Mouse (Mus musculus): ENCODE results near the gene Sdf2. TPM values are rescaled to one million over a fixed set of nuclear protein-coding genes. Genes with fewer than 3 reads are reported as not detected.
A peak's percentile ranks its signal among the peaks of the same experiment; 100 is the strongest.

The Sdf2 gene
- polyA plus RNA-seq, 1 experiment from 2014 or later: 43.8 TPM

- Histone ChIP-seq H3K27ac (no peak overlapping the region), H3K27me3 (ENCODE audit: low read depth, poor library complexity, severe bottlenecking) (no peaks in the 10 kb centered on the region), H3K4me3 (no peak overlapping the region), H3K4me1 (peaks cover 9% of the 10 kb centered on the region), H3K36me3 (peaks cover 50% of the 10 kb centered on the region), H3K9me3 (replicated peaks) (no peaks in the 10 kb centered on the region)
- WGBS: 93% methylated on average over 9 of the region's 9 CpGs
- DNase-seq (ENCODE audit: low spot score): no peak
These were observed 5.2 kb upstream of the Sdf2 start for GRCm38 (mm10) chr11:78240193-78240857.

- peaks cover 23% of the 10 kb centered on the region for H3K36me3 ChIP-seq
- H3K27me3 ChIP-seq (ENCODE audit: low read depth, poor library complexity, severe bottlenecking): no peaks in the 10 kb centered on the region
- no peaks in the 10 kb centered on the region for H3K9me3 ChIP-seq (replicated peaks)
- peak overlapping the region; percentile 88 for H3K27ac ChIP-seq
- H3K4me3 ChIP-seq: peak overlapping the region; percentile 96
- under 1% methylated on average over 19 of the region's 19 CpGs for WGBS
- no peak for DNase-seq (ENCODE audit: low spot score)
- peaks cover 21% of the 10 kb centered on the region for H3K4me1 ChIP-seq
These were observed 302 bp upstream of the Sdf2 start for GRCm38 (mm10) chr11:78245261-78245626.

GRCm38 (mm10) chr11:78246318-78247011 is 919 bp downstream of the Sdf2 start:
- WGBS: 45% methylated on average over 7 of the region's 7 CpGs
- DNase-seq (ENCODE audit: low spot score): no peak
- no peaks in the 10 kb centered on the region for H3K27me3 ChIP-seq (ENCODE audit: low read depth, poor library complexity, severe bottlenecking)
- H3K9me3 ChIP-seq (replicated peaks): no peaks in the 10 kb centered on the region
- H3K27ac ChIP-seq: peak overlapping the region; percentile 88; the same call in 1 of the 2 replicates
- peaks cover 21% of the 10 kb centered on the region for H3K4me1 ChIP-seq
- peaks cover 26% of the 10 kb centered on the region for H3K36me3 ChIP-seq
- H3K4me3 ChIP-seq: peak overlapping the region; percentile 96

GRCm38 (mm10) chr11:78247012-78247348 is 1.4 kb downstream of the Sdf2 start:
- Histone ChIP-seq H3K9me3 (replicated peaks) (no peaks in the 10 kb centered on the region), H3K27me3 (ENCODE audit: low read depth, poor library complexity, severe bottlenecking) (no peaks in the 10 kb centered on the region), H3K36me3 (peaks cover 28% of the 10 kb centered on the region), H3K4me1 (peaks cover 21% of the 10 kb centered on the region), H3K4me3 (no peak overlapping the region), H3K27ac (no peak overlapping the region)
- no peak for DNase-seq (ENCODE audit: low spot score)
- WGBS: 68% methylated on average over 3 of the region's 3 CpGs

GRCm38 (mm10) chr11:78247727-78248140 is 2.2 kb downstream of the Sdf2 start:
- no peaks in the 10 kb centered on the region for H3K27me3 ChIP-seq (ENCODE audit: low read depth, poor library complexity, severe bottlenecking)
- peaks cover 21% of the 10 kb centered on the region for H3K4me1 ChIP-seq
- peaks cover 33% of the 10 kb centered on the region for H3K36me3 ChIP-seq
- WGBS: 68% methylated on average over 4 of the region's 4 CpGs
- no peak for DNase-seq (ENCODE audit: low spot score)
- no peaks in the 10 kb centered on the region for H3K9me3 ChIP-seq (replicated peaks)
- no peak overlapping the region for H3K4me3 ChIP-seq
- H3K27ac ChIP-seq: no peak overlapping the region

- Histone ChIP-seq H3K27me3 (ENCODE audit: low read depth, poor library complexity, severe bottlenecking) (peaks cover 10% of the 10 kb centered on the region), H3K4me3 (no peak overlapping the region), H3K36me3 (peaks cover 38% of the 10 kb centered on the region), H3K9me3 (replicated peaks) (no peaks in the 10 kb centered on the region), H3K4me1 (no peaks in the 10 kb centered on the region), H3K27ac (no peak overlapping the region)
- 100% methylated on average over 1 of the region's 1 CpGs for WGBS
- no peak for DNase-seq (ENCODE audit: low spot score)
These were observed 11.1 kb downstream of the Sdf2 start for GRCm38 (mm10) chr11:78256618-78257017.

- H3K4me1 ChIP-seq: peaks cover 9% of the 10 kb centered on the region
- H3K9me3 ChIP-seq (replicated peaks): no peaks in the 10 kb centered on the region
- no peak overlapping the region for H3K27ac ChIP-seq
- peak overlapping the region; percentile 94 for H3K4me3 ChIP-seq
- peaks cover 10% of the 10 kb centered on the region for H3K27me3 ChIP-seq (ENCODE audit: low read depth, poor library complexity, severe bottlenecking)
- peaks cover 38% of the 10 kb centered on the region for H3K36me3 ChIP-seq
- WGBS: 100% methylated on average over 2 of the region's 2 CpGs
- no peak for DNase-seq (ENCODE audit: low spot score)
These were observed 15.1 kb downstream of the Sdf2 start for GRCm38 (mm10) chr11:78260489-78261258.

GRCm38 (mm10) chr11:78261380-78262352 is 16.1 kb downstream of the Sdf2 start, which contains the start of gene 2610507B11Rik:
Gene 2610507B11Rik (plus strand): TSS chr11:78261752.
- Histone ChIP-seq H3K27ac (peak within 1 kb of the TSS; percentile 93), H3K27me3 (ENCODE audit: low read depth, poor library complexity, severe bottlenecking) (peaks cover 10% of the 10 kb centered on the region), H3K4me3 (peak within 1 kb of the TSS; percentile 94), H3K36me3 (peaks cover 43% of the 10 kb centered on the region), H3K9me3 (replicated peaks) (no peaks in the 10 kb centered on the region), H3K4me1 (peaks cover 9% of the 10 kb centered on the region)
- DNase-seq (ENCODE audit: low spot score): peak; percentile 98
- under 1% methylated on average over 115 of the region's 115 CpGs for WGBS

GRCm38 (mm10) chr11:78262550-78262949 is 17.0 kb downstream of the Sdf2 start:
- H3K4me1 ChIP-seq: peaks cover 9% of the 10 kb centered on the region
- WGBS: 8% methylated on average over 8 of the region's 8 CpGs
- H3K27me3 ChIP-seq (ENCODE audit: low read depth, poor library complexity, severe bottlenecking): peaks cover 10% of the 10 kb centered on the region
- peaks cover 52% of the 10 kb centered on the region for H3K36me3 ChIP-seq
- H3K9me3 ChIP-seq (replicated peaks): no peaks in the 10 kb centered on the region
- H3K4me3 ChIP-seq: peak overlapping the region; percentile 94
- DNase-seq (ENCODE audit: low spot score): peak; percentile 68
- no peak overlapping the region for H3K27ac ChIP-seq

GRCm38 (mm10) chr11:78265571-78265970 is 20.0 kb downstream of the Sdf2 start:
- Histone ChIP-seq H3K27me3 (ENCODE audit: low read depth, poor library complexity, severe bottlenecking) (peaks cover 2% of the 10 kb centered on the region; the same call in 1 of the 2 replicates), H3K27ac (no peak overlapping the region), H3K4me3 (no peak overlapping the region), H3K4me1 (peaks cover 9% of the 10 kb centered on the region), H3K36me3 (peaks cover 81% of the 10 kb centered on the region), H3K9me3 (replicated peaks) (no peaks in the 10 kb centered on the region)
- WGBS: 95% methylated on average over 6 of the region's 6 CpGs
- no peak for DNase-seq (ENCODE audit: low spot score)

- H3K27ac ChIP-seq: no peak overlapping the region
- WGBS: 94% methylated on average over 13 of the region's 13 CpGs
These were observed 26.4 kb downstream of the Sdf2 start for GRCm38 (mm10) chr11:78271986-78272385.

GRCm38 (mm10) chr11:78275596-78275995 is 30.1 kb downstream of the Sdf2 start:
- Histone ChIP-seq H3K4me3 (no peak overlapping the region), H3K9me3 (replicated peaks) (no peaks in the 10 kb centered on the region), H3K27me3 (ENCODE audit: low read depth, poor library complexity, severe bottlenecking) (no peaks in the 10 kb centered on the region), H3K4me1 (no peaks in the 10 kb centered on the region), H3K36me3 (peaks cover 100% of the 10 kb centered on the region), H3K27ac (no peak overlapping the region)
- WGBS: 94% methylated on average over 1 of the region's 1 CpGs
- DNase-seq (ENCODE audit: low spot score): no peak

More at GRCm38 (mm10) chr11:78271986-78272385, 26.4 kb downstream of the Sdf2 start:
- H3K36me3 ChIP-seq: peaks cover 99% of the 10 kb centered on the region
- no peaks in the 10 kb centered on the region for H3K9me3 ChIP-seq (replicated peaks)
- no peaks in the 10 kb centered on the region for H3K27me3 ChIP-seq (ENCODE audit: low read depth, poor library complexity, severe bottlenecking)
- no peaks in the 10 kb centered on the region for H3K4me1 ChIP-seq
- H3K4me3 ChIP-seq: no peak overlapping the region
- DNase-seq (ENCODE audit: low spot score): no peak
